Mouse (Mus musculus) midbrain, embryonic 10.5 days (tissue): ENCODE results near the gene Gbp2b. TPM values are rescaled to one million over a fixed set of nuclear protein-coding genes. Genes with fewer than 3 reads are reported as not detected.
"Not testable (repeated sequence)": the region's sequence is repeated elsewhere in the genome, so short reads cannot be mapped to it uniquely, and the experiment has no call there.

ENCODE experiments used
- DNase-seq: peaks from one replicate; pipeline ENCODE4 v3.0.0-alpha.2; 2017; ENCODE audit warnings: low spot score
- H3K27ac ChIP-seq: fragments of 300-500 bp; sonication (generic); replicated peaks from 2 replicates; pipeline ENCODE4 v1.5.1; 2016; ENCODE audit warnings: mild to moderate bottlenecking
- H3K27me3 ChIP-seq: fragments of 300-500 bp; sonication (generic); 2 replicates; pipeline ENCODE4 v1.6.1; 2016; ENCODE audit warnings: low read depth, mild to moderate bottlenecking; ENCODE audit not compliant: poor library complexity, severe bottlenecking
- H3K36me3 ChIP-seq: fragments of 300-500 bp; sonication (generic); 2 replicates; pipeline ENCODE4 v1.6.1; 2016; ENCODE audit warnings: mild to moderate bottlenecking, moderate library complexity
- H3K4me1 ChIP-seq: fragments of 300-500 bp; sonication (generic); 2 replicates; pipeline ENCODE4 v1.6.1; 2016
- H3K4me3 ChIP-seq: fragments of 300-500 bp; sonication (generic); 2 replicates; pipeline ENCODE4 v1.5.1; 2016; ENCODE audit warnings: mild to moderate bottlenecking, moderate library complexity
- H3K9me3 ChIP-seq: fragments of 300-500 bp; sonication (generic); replicated peaks from 2 replicates; pipeline ENCODE4 v1.6.1; 2016; ENCODE audit warnings: mild to moderate bottlenecking
- WGBS: fragments of 180-500 bp; shearing (Covaris S2); methylation state at CpG from one replicate; pipeline ENCODE4 v1.1.7; 2016; 5-methylcytosine and 5-hydroxymethylcytosine counted together
- microRNA-seq: library from miRNA; unstranded; fragments of <30 nt; microRNA quantifications from one replicate; pipeline ENCODE4, GENCODE M21; 2017
- polyA plus RNA-seq: library from polyadenylated mRNA; unstranded; fragments of >200 nt; fragmentation: Nextera tagmentation; extraction: Ambion mirVana; gene quantifications from 2 replicates; pipeline ENCODE4 v1.2.1, GENCODE M21; 2016

The Gbp2b gene
- polyA plus RNA-seq, 1 experiment from 2014 or later, result not detected

DNA sequence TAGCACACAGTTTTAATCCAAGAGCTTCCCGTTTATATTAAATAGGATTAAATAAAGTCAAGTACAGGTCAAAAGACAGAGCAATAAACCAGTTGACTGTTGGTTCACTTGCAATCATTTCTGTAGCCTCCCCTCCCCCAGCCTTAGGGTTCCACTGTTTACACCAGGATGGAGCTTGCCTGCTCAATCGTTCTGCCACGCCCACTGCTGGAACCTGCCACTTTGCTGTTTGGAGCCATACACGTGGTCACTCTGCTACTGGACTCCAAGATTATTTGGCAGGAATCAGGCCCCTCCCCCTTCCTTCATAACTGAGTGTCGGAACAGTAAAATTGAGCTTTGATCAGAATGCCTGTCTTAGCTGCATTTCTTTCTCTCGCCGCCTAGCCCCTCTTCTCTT, 53.2 kb downstream of the Gbp2b start:
- not testable (repeated sequence) for H3K4me3 ChIP-seq, H3K27me3 ChIP-seq, H3K4me1 ChIP-seq, DNase-seq, H3K9me3 ChIP-seq, H3K36me3 ChIP-seq, H3K27ac ChIP-seq
- WGBS, result 71% methylated on average over 7 of the region's 7 CpGs

DNA sequence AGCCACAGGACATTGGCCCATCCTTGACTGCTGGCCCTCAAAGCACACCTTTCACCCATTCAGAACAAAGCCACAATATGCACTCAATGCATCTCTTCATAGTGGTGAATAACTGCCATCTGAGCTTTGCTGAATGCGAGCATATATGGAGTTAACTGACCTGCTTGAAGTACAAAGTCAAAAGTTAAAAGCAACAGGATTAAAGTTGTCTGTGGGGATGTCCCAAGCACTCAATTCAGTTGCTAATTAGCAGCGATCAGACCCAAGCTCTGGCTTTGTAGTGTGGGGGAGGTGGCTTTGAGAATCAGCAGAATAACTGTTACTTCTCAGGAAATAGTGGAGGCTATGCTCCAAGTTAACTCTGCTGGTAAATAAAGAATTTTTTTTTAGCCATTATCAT, 55.6 kb downstream of the Gbp2b start:
- no peaks in the 10 kb centered on the region for H3K27me3 ChIP-seq
- no peak overlapping the region for H3K27ac ChIP-seq
- DNase-seq, result no peak
- H3K4me3 ChIP-seq, result no peak overlapping the region
- 37% methylated on average over 2 of the region's 2 CpGs for WGBS
- H3K4me1 ChIP-seq, result peaks cover 6% of the 10 kb centered on the region; the same call in 1 of the 2 replicates
- H3K9me3 ChIP-seq, result 0 out of 2 replicates have a peak, but pooled peaks cover 3% of the 10 kb centered on the region
- H3K36me3 ChIP-seq, result no peaks in the 10 kb centered on the region

DNA sequence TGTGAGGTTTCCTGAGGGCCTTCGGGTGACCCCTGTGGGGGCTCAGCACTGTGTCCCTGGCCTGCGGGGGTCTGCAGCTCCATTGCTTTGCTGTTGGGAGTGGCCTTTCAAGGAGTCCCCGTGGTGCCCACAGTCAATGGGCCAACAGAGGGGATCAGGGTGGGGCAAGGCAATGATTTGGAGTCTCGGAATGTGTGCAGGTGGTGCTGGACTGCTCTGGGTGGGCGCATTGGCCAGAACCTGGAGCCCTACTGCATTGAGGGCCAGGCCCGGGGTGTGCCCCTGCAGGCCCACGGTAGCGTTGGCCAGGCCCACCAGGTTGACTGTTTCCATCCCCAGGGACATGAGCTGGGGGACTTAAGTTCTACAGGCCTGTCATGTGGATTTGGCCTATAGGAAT, 70.1 kb downstream of the Gbp2b start:
- Histone ChIP-seq H3K36me3 (no peaks in the 10 kb centered on the region), H3K4me3 (no peak overlapping the region), H3K9me3 (peaks cover 11% of the 10 kb centered on the region), H3K4me1 (no peaks in the 10 kb centered on the region), H3K27me3 (no peaks in the 10 kb centered on the region), H3K27ac (no peak overlapping the region)
- DNase-seq, result no peak
- 90% methylated on average over 8 of the region's 8 CpGs for WGBS

Small RNA genes within 50 kb of the gene (microRNA-seq; reads per million reads assigned to microRNA genes)
- not detected for gene Mir6381

Other genes with a start within 250 kb of the Gbp2b start
- 19.7 and 20.2 TPM in 2 replicates for gene Pdlim5, start 199.2 kb upstream of the Gbp2b start, polyA plus RNA-seq
- gene Gbp5, start 100.9 kb upstream of the Gbp2b start, polyA plus RNA-seq, result not detected in 2 replicates
- 0.88 and 1.8 TPM in 2 replicates for gene Gbp7, start 64.5 kb upstream of the Gbp2b start, polyA plus RNA-seq
- gene Gbp3, start 34.8 kb upstream of the Gbp2b start, polyA plus RNA-seq, result 0.29 and 0.43 TPM in 2 replicates
- gene Gbp2, start 25.8 kb downstream of the Gbp2b start, polyA plus RNA-seq, result 0.07 and 0.21 TPM in 2 replicates
- gene Kyat3, start 106.2 kb downstream of the Gbp2b start, polyA plus RNA-seq, result 8.4 and 8.7 TPM in 2 replicates
- gene Gtf2b, start 170.2 kb downstream of the Gbp2b start, polyA plus RNA-seq, result 86.7 and 87.0 TPM in 2 replicates